Mouse (Mus musculus) urinary bladder, postnatal 36 days (tissue): Measurements from ENCODE around the gene Tex14.

Source experiments
- DNase-seq, 2 experiments: peaks; one replicate each; pipeline ENCODE4 v3.0.0; 2022; ENCODE audit warnings: low spot score in 2 of 2, mixed read lengths in 1 of 2

Gene Tex14

DNA sequence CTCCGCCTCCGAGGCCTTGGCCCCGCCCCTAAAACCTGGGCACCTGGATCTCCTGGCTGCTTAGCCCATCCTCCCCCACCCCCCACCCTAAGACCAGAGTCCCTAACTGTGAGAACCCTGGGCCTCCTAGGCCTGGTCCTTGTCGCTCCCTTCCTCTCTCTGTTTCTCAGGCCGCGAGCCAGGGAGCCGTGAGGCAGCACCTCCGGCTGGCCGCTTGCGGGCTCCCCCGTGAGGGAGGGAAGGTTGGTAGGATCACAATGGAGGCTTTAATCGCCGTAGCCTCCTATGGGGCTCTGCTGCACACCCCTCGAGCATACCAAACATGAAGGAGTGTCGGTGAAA, 187.5 kb downstream of the Tex14 start:
- no peak for DNase-seq

DNA sequence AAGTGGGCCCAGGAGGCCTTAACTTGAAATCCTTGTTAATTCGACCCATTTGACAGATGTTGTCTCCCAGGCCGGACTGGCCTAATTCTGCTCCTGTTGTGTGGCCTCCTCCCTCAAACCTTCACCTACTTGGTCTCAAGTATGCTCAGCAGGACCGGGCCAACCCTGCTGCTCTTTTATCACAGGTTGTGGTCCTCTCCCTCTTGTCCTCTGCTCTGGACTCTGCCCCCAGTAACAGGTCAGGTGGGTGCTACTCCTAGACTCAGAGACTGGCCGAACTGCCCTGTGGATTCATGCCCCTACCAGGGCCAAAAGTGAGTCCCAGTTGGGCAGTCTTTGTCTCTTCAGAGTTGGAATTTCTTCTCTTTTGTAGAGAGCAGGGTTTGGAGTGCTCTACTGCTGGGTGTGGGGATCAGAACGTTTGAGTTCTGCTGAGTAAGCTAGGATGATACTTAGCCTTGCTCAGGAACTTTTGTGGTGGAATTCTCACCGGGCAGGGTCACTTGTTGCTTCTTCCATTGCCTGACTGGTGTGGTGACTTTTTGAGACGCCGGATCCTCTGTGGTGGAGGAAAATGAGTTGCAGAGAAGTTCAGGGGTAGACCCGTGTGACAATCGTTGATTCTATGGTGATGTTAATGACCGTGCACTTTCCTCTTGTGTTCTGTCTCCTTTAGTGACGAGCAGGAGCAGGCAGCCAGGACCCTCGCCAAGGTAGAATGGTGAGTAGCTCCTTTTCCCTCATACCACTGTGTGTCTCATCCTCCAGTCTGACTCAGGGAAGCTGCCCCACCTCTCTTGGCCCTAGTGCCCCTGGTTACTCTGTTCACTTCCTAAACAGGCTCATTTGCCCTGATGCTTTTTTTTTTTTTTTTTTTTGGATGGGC, 188.1 kb downstream of the Tex14 start:
- DNase-seq: no peak

DNA sequence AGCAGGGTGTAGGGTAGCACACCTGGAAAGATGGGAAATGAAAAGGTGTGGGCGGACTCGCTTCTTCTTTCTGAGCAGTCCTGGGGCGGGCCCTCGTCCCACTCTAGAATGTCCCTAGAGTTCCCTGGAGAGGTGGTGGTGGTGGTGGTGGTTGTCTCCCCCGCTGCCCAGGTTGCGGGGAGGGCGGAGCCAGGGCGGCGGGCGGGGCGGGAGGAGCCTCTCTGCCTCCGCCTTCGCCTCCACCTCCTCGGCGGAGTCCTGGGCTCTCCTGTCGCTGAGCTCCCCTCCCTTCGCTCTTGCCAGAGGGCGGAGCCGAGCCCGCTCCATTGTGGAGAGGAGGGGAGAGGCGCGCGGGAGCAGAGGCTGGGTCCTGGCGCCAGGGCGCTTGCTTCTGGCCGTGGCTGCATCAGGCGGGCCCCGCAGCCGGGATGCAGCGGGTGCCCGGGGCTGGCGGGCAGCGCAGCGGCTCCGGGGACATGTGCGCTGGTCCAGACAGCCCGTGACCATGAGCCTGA, 190.5 kb downstream of the Tex14 start:
- DNase-seq: peak; percentile 72 to 90

DNA sequence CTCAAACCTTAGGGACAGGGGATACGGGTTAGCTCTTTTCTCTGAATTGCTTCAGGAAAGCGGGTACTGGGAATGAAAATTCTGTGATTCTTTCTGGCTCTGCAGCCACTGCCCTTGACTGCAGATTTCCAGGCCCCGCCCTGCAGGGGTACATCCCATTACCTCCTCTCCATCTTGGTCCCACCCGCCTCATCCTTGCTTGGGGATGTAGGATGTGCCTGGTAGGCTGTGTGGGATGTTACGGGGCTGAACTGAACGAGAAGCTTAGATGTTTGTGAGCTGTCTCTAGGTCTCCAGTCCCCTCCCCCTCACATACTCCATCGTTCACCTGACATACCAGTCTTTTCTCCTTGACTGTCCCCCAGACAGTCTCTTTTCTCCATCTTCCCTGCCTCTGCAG, 191.1 kb downstream of the Tex14 start:
- no peak for DNase-seq

DNA sequence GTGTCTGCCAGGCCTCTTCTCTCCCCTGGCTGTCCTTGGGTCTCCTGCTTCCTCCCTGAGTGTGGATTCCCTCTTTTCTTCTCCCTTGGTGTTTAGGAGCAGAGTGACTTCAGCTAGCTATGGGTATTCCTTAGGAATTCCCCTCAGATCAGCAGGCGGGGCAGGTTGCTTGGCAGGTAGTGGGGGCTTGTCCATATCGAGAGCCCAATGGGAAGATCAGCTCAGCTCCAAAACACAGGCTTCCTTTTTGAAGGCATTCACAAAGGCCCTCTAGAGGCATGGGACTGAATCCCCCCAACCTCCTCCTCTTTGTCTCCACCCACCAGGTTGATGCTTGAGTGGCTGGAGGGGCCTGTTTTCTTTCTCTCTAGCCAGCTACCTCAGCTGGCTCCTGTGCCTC, 191.6 kb downstream of the Tex14 start:
- DNase-seq: no peak

DNA sequence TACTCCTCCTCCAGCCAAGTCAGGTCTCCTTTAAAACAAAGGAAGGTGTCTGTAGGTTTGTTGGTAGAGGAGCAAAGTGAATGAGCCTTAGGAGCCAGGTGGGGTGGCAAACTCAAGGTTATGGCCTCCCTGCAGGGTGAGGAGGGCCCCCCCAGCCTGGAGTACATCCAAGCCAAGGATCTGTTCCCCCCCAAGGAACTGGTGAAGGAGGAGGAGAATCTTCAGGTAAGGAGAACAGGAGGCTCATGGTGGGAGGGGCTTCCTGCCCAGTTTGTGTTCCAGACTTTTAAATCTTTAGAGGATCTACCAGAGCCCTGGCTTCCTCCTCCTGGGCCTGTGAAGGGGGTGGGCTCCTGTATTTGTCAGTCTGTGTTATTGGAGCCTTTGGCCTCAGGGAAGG, 192.2 kb downstream of the Tex14 start:
- DNase-seq: no peak

DNA sequence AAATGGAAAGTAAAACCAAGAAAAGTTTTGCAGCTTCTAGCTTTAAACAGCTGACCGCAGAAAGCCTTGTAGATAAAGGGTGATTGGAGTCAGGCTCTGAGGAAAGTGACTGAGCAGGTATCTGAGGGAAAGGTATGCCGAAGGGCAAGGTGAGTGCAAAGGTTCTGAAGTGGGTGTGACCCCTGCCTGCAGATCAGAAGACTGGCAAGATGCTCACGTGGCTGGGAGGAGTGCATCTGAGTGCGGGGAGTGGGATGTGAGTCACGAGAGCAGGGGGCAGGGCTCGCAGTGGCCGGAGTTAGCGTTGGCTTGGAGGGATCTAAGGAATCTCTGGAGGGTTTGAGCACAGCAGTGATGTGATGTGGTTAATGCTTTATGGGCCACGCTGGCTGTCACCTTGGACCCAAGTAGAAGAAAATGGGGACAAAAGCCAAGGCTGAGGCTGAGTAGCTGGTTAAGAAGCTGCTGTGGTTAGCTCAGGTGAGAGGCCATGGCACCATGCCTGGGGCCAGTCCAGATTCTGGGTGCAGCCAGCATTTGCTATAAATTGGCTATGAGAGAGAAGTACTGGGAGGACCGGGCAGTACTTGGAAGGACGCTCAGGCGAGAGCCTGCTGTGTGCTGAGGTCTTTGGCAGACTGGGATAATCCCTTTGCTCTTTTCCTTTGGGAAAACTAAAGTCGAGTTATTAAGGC, 194.7 kb downstream of the Tex14 start:
- peak in 1 of 2 experiments; percentile 54 for DNase-seq

DNA sequence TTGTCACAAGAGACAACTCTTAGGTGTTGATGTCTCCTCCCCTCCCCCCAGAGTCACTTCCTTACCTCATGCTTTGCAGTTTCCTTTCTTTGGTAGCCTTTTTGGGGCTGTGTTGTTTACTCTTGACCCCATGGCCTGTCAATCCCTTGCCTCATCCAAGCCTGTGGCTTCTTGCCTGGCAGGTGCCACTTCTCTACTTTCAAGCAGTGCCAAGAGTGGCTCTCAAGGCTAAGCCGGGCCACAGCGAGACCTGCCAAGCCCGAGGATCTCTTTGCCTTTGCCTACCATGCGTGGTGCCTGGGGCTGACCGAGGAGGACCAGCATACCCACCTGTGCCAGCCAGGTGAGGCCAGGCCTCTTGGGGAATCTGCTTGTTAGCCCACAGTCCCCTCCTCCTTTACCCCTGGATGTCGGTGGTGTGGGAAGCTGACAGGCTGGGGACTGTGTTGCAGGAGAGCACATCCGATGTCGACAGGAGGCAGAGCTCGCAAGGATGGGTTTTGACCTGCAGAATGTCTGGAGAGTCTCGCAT, 195.5 kb downstream of the Tex14 start:
- no peak for DNase-seq

DNA sequence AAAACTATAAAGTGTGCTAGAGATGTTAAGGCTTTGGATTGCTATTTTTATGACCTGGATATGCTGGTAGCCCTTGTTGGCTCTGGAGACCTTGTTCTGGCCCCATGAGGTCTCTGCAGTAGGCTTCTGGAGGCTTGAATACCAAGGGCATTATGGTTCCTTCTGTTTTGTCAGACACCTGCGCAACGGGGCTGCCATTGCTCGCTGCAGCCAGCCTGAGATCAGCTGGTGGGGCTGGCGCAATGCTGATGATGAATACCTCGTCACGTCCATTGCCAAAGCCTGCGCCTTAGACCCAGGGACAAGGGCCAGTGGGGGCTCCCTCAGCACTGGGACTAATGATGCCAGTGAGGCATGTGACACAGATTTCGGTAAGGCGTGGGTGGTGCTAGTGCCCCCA, 197.4 kb downstream of the Tex14 start:
- no peak for DNase-seq

DNA sequence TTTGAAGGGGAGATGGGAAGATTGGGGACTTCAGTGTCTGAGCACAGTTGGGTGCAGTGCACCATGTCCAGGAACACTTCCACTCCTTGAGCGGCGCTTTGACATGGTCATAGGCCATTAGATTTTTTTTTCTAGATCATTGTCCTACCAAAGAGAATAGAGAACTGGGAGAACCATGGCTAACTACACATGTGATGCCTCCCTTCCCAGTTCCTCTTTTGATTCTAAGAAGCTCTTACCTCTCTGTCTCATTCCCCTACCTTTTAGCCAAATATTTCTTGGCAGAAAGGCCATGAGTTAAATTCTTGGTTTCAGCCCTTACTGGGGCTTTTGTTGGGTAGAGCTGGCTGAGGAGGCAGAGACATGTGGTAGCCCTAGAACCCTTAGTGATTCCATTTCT, 198.7 kb downstream of the Tex14 start:
- no peak for DNase-seq
